Mouse (Mus musculus): Measurements from ENCODE around the gene Auh.

Auh gene

DNA sequence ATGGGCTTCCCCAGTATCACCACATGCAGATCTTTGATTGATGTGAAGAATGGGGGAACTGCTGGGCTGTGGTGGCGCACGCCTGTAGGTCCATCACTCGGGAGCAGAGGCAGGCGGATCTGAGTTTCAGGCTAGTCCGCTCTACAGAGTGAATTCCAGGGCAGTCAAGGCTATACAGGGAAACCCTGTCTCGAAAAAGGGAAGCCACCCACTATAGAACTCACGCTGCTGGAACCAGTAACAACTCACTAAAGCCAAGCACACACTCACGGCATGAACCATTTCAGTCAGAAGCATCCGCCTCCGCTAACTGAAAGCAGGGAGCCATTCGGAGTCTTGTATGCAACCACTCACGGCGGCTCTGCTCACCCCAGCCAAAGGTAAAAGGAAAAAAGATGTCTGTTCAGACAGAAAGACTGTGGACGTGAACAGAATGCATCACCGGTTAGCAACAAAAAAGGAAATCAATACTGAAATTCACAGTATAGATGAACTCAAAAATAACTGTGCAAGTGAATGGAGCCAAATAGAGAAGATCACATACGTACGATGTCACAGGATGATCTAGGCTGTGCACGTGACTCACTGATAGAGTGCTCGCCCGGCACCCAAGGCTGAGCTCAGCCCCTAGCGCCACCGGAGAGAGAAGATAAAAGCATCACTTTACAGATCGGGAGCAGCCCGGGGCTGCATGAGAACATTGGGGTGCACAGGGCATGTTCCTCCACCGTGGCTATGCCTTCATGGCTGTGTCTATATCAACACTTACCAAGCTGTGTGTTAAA is 53.7 kb downstream of the Auh start:
- no peak for DNase-seq

DNA sequence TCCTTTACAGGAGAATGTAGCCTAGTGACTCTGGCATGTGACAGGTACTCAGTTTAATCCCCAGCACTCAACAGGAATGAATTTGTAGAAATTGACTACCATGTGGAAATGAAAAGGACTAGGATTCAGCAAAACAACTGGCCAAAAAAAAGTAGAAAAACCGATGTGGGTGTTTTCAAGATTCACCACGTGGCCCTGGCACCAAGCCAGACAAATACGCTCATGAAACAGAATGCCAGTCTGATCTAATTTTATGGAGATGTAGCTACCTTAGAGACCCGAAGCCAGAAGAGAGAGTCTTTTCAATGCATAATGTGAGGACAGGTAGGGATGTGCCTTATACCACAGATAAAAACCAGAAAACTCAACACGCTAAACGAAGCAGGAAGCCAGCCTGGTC is 54.4 kb downstream of the Auh start:
- DNase-seq, result peak in 1 of 2 experiments; percentile 27

- DNase-seq, result no peak
Observed at GRCm38 (mm10) chr13:52874338-52874737, 55.1 kb downstream of the Auh start.

GRCm38 (mm10) chr13:52873923-52874322 is 55.6 kb downstream of the Auh start:
- DNase-seq, result no peak

GRCm38 (mm10) chr13:52866005-52866792 is 63.3 kb downstream of the Auh start:
- DNase-seq, result no peak

- no peak for DNase-seq
Observed at GRCm38 (mm10) chr13:52863436-52863835, 66.0 kb downstream of the Auh start.

- DNase-seq, result no peak
Observed at GRCm38 (mm10) chr13:52860006-52860685, 69.3 kb downstream of the Auh start.

GRCm38 (mm10) chr13:52859065-52859820 is 70.2 kb downstream of the Auh start:
- peak; percentile 26 to 38 for DNase-seq

DNA sequence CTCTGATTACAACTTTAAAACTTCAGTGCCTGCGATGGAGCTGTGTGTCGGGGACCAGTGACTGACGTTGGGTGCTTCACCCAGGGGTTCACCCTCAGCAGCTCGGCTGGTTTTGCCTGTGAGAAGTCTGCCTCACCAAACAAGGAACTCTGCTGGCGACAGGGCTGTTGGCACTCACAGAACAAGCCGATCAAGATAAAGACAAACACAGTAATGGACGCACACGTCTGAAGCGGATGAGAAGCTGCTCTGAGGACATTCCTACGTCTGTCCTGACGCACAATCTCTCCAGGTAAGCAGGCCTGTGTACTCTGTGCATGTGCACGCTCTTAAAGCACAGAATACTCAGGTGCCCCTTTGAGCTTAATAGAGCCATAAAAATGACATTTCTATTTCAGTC is 71.1 kb downstream of the Auh start:
- no peak for DNase-seq

- peak; percentile 67 to 71 for DNase-seq
Observed at GRCm38 (mm10) chr13:52857781-52858180, 71.7 kb downstream of the Auh start.

GRCm38 (mm10) chr13:52853536-52853935 is 75.9 kb downstream of the Auh start:
- no peak for DNase-seq

GRCm38 (mm10) chr13:52851886-52852285 is 77.6 kb downstream of the Auh start:
- no peak for DNase-seq

- DNase-seq, result no peak
Observed at GRCm38 (mm10) chr13:52850024-52850723, 79.3 kb downstream of the Auh start.

GRCm38 (mm10) chr13:52849394-52849801 is 80.1 kb downstream of the Auh start:
- peak; percentile 64 to 72 for DNase-seq

DNA sequence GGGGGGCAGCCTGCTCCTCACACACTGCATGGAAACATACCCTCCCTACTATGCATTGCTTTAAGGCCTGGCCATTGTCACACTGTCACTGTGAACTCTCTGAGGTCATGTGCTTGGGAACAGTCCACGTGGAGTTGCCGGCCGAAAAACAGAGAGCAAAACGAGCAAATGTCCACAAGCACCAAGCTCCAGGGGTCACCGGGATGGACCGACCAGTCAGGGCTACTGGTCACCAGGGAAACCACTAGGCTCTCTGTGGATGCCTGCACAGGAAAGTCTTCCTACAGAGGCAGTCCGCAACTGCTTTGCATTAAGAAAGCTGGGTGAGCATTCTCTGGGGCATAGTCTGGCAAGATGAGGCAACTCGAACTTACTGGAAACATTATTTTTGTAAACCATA is 82.0 kb downstream of the Auh start:
- DNase-seq, result no peak

DNA sequence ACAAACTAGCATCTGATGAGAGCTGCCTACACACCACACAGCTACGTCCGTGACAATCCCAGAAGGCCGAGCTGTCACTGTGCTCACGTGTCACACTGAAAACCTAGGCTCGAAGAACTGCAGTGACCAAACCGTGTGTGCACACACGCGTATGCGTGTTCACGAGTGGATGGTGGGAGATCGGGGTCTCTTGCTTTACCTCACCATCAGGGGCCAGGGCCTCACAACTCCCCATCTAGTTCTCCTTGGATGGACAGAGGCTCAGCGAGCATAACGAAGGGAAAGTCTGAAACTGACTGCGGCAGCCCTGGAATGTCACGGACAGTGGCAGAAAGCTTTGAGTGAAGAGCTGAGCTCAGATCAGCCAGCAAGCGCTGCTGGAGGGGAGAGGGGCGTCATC is 82.4 kb downstream of the Auh start:
- no peak for DNase-seq

- DNase-seq, result no peak
Observed at GRCm38 (mm10) chr13:52845618-52846017, 83.9 kb downstream of the Auh start.

- no peak for DNase-seq
Observed at GRCm38 (mm10) chr13:52843536-52844178, 85.8 kb downstream of the Auh start.

DNA sequence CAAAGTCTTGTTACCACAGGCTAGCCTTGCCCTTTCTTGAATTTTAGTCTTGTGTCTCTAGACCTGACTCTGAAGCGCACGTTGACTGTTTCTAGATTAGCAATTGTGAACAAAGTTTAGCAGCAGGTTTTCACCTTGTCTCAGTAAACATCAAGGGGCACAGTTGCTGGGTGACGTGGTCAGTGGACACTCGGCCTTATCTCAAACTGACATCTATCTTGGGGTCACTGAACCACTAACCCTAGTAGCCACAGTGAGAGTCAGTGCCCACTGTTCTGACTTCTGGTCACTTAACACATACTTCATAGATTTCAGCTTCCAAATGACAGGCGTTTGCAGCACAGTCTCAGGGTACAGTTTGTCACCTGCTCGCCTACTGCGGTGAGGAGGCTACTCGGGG is 93.2 kb downstream of the Auh start:
- DNase-seq, result no peak

DNA sequence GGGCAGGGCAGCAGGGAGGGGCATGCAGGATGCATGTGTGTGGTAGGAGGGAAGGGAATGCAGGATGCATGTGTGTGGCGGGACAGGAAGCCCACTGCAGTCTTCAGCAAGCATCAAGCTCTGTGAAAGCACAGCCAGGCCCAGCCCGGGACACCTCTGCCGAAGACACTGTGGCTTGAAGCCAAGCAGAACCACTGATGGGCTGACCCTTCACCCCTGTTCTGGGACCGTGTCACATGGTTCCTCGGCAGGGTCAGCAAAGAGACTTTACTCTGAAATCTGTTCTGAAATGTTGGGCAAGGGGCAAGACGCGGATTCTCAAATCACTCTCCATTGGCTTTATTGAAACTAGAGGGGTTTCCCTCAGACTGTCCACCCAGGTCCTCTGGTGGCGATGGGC is 94.9 kb downstream of the Auh start:
- DNase-seq, result no peak

DNA sequence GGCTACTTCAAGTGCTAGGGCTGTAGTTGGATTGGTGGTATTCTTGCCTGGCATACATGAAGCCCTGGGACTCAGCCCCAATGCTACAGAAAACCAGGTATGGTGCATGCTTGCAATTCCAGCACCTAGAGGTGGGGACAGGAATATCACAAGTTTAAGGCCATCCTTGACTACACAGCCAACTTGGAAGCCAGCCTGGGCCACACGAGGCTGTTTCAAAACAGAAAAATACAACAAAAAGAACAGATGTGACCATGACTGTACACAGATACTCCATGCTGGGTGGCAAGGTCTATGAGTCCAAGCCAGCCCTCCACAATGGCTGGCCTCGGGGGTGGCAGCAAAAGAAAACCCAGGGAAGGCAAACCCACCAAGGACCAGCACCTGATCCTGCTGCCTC is 95.7 kb downstream of the Auh start:
- DNase-seq, result no peak

DNA sequence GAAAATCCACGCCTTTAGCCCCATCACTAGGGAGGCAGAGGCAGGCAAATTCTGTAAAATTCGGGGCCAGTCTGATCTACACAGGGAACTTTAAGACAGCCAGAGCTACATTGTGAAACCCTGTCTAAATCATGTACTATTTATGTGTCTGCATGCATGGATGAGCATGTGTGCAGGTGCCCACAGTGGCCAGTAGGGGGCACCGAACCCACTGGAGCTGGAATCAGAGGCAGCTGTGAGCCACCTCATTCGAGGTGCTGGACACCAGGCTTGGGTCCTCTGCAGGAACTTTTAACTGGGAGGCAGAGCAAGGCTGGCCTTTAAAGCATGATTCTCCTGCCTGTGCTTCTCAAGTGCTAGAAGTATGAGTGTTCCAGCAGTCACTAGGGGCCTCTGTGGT is 96.3 kb downstream of the Auh start:
- no peak for DNase-seq
